Mouse (Mus musculus): Measurements from ENCODE around the gene Fam186a.
"Not testable (repeated sequence)": the region's sequence is repeated elsewhere in the genome, so short reads cannot be mapped to it uniquely, and the experiment has no call there.

DNA sequence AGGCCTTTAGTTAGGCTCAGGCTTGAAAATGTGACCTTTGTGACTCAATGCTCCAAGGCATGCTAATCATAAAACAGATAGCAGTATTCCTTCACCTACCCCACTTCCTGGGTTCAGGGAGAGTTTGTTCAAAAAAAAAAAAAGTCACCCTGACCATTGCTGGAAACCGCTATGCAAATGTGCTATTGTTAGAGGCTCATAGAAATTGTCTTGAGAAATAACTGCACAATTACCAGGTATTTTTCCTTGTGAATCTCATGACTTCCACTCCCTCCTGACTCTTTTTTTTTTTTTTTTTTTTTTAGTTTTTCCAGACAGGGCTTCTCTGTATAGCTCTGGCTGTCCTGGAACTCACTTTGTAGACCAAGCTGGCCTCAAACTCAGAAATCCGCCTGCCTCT, 79.7 kb downstream of the Fam186a start:
- TF ChIP-seq POLR2A (IDR thresholded peaks at IDR 0.05; ENCODE audit: insufficient read depth, low read depth, low read length); CTCF (IDR thresholded peaks at IDR 0.05); EP300 (IDR thresholded peaks at IDR 0.05; ENCODE audit: insufficient read depth, low read depth, low read length): not testable (repeated sequence)
